ENCODE assay signal across 21 mouse cellular contexts in genomic region chr2:34958582-34958981, GRCm38 (mm10). TPM values are rescaled to one million over a fixed set of nuclear protein-coding genes. Genes with fewer than 3 reads are reported as not detected.
DNase-seq lines count a peak whose midpoint lies in the region; ATAC-seq and TF ChIP-seq lines count a peak whose summit lies in the region.
"Had no signal": no experiment of that assay in that cellular context is flagged by ENCODE, and none has a peak within 500 bp of the region (broad histone marks: within the 10 kb centered on the region; RNA-seq: fewer than 3 reads in every experiment).

No protein-coding gene starts in this region.

- no peak for TF ChIP-seq POLR2A in small intestine, adult 2 months (IDR thresholded peaks at IDR 0.05; ENCODE audit: low read depth, low read length)

- 0 out of 2 replicates have a peak overlapping the region, but pooled peaks have one; percentile 7 for H3K27ac ChIP-seq in small intestine, adult 2 months (ENCODE audit: insufficient read depth, low read depth, low read length)
- H3K27ac ChIP-seq: forebrain, embryonic 13.5 days; hindbrain, embryonic 14.5 days; kidney, postnatal 0 days; left cerebral cortex, adult 2 months; liver, embryonic 13.5 days; neural tube, embryonic 15.5 days had no signal

- no peaks in the 10 kb centered on the region for H3K27me3 ChIP-seq in small intestine, adult 2 months (ENCODE audit: control insufficient read depth, insufficient read depth, low read length)
- H3K27me3 ChIP-seq: heart, embryonic 12.5 days; Patski had no signal

- no peaks in the 10 kb centered on the region for H3K36me3 ChIP-seq in small intestine, adult 2 months (ENCODE audit: control insufficient read depth, insufficient read depth, low read length)
- H3K36me3 ChIP-seq: heart, embryonic 12.5 days; liver, embryonic 13.5 days; neural tube, embryonic 15.5 days had no signal

- ATAC-seq in granulocyte monocyte progenitor cell, adult 5-6 weeks (replicated peaks; ENCODE audit: poor library complexity, severe bottlenecking) = peak; percentile 49
- ATAC-seq in megakaryocyte-erythroid progenitor cell, adult 5-6 weeks (replicated peaks; ENCODE audit: low FRiP score, low TSS enrichment, poor library complexity, severe bottlenecking) = no peak
- ATAC-seq: forebrain, embryonic 13.5 days; intestine, postnatal 0 days; lung, postnatal 0 days; Patski had no signal

- H3K4me1 ChIP-seq in small intestine, adult 2 months (ENCODE audit: control insufficient read depth, insufficient read depth, insufficient read length, low read length) = peaks cover 10% of the 10 kb centered on the region
- H3K4me1 ChIP-seq: forebrain, embryonic 13.5 days had no signal

- TF ChIP-seq CTCF in small intestine, adult 2 months (IDR thresholded peaks at IDR 0.05; ENCODE audit: extremely low read depth, insufficient read length, insufficient replicate concordance, low read depth, low read length) = no peak

- DNase-seq in 3134 (ENCODE audit: extremely low read depth, insufficient read length, low spot score) (peak; percentile 42), A20 (ENCODE audit: low read depth, low spot score) (peak; percentile 19)
- DNase-seq in cerebellum, postnatal 10 days = no peak
- no peak for DNase-seq in lung, adult 18-20 months
- DNase-seq in neural tube, embryonic 10.5 days (ENCODE audit: extremely low spot score, low spot score) = no peak
- DNase-seq: cerebellum, adult 9-10 months; gastrocnemius, postnatal 36 days; liver, embryonic 13.5 days; retina, postnatal 1 day had no signal

- 0 out of 2 replicates have a peak overlapping the region, but pooled peaks have one; percentile 4 for H3K4me3 ChIP-seq in small intestine, adult 2 months (ENCODE audit: low read depth, low read length)
- H3K4me3 ChIP-seq: forebrain, embryonic 13.5 days; heart, embryonic 12.5 days; left cerebral cortex, adult 2 months; liver, embryonic 13.5 days; neural tube, embryonic 15.5 days had no signal

- WGBS in small intestine, adult 2 months = 82% methylated on average over 7 of the region's 7 CpGs

RNA-seq across cellular contexts. Expression of gene Traf1, which starts 3.0 kb away (rescaled TPM):
- total RNA-seq in granulocyte monocyte progenitor cell, adult 5-6 weeks (2014; fragmentation: Nextera tagmentation) = not detected in 2 replicates
- total RNA-seq in granulocyte monocyte progenitor cell, adult 5-6 weeks (2017) = 0.09 and 0.15 TPM in 2 replicates
- 3.8 and 6.1 TPM in 2 replicates for polyA plus RNA-seq in small intestine, adult 2 months (2012; rRNA removed)
- 0.94 and 14.2 TPM in 2 replicates for total RNA-seq in megakaryocyte-erythroid progenitor cell, adult 5-6 weeks (2014; fragmentation: Nextera tagmentation)
- total RNA-seq in megakaryocyte-erythroid progenitor cell, adult 5-6 weeks (2017) = 0.38 and 5.5 TPM in 2 replicates

RNA-seq across cellular contexts. Expression of gene Phf19, which starts 44.8 kb away (rescaled TPM):
- total RNA-seq in granulocyte monocyte progenitor cell, adult 5-6 weeks (2014; fragmentation: Nextera tagmentation) = 22.6 and 25.9 TPM in 2 replicates
- 5.9 and 7.9 TPM in 2 replicates for total RNA-seq in granulocyte monocyte progenitor cell, adult 5-6 weeks (2017)
- polyA plus RNA-seq in small intestine, adult 2 months (2012; rRNA removed) = 0.51 and 1.4 TPM in 2 replicates
- total RNA-seq in megakaryocyte-erythroid progenitor cell, adult 5-6 weeks (2014; fragmentation: Nextera tagmentation) = 6.7 and 12.0 TPM in 2 replicates
- total RNA-seq in megakaryocyte-erythroid progenitor cell, adult 5-6 weeks (2017) = 2.6 and 3.2 TPM in 2 replicates

Comparison
In these comparisons a context has a peak if more than half of its experiments do, and no peak if none do; other contexts are left out.
1. DNase-seq: peak in 3134 (single experiment) and A20 (single experiment); none in cerebellum, postnatal 10 days (0 of 2), lung, adult 18-20 months (0 of 2) and neural tube, embryonic 10.5 days (single experiment).